Mouse (Mus musculus): Measurements from ENCODE around the gene Ptprg. TPM values are rescaled to one million over a fixed set of nuclear protein-coding genes. Genes with fewer than 3 reads are reported as not detected.

The Ptprg gene
- polyA plus RNA-seq, 1 experiment from 2014 or later: 27.1 TPM

- ATAC-seq (no peak), DNase-seq (ENCODE audit: low spot score) (no peak)
- 85% methylated on average over 5 of the region's 5 CpGs for WGBS
These were observed 458.4 kb downstream of the Ptprg start for GRCm38 (mm10) chr14:12011766-12012165.

GRCm38 (mm10) chr14:12025812-12026728, 472.7 kb downstream of the Ptprg start:
- Histone ChIP-seq H3K27ac (ENCODE audit: low read depth, low read length) (no peak overlapping the region), H3K36me3 (ENCODE audit: control insufficient read depth, insufficient read depth, low read length) (no peaks in the 10 kb centered on the region), H3K9ac (ENCODE audit: low read length) (no peak overlapping the region), H3K4me2 (ENCODE audit: low read length) (no peak overlapping the region), H3K4me1 (ENCODE audit: control insufficient read depth, insufficient read depth, low read length) (no peaks in the 10 kb centered on the region), H3K27me3 (replicated peaks; ENCODE audit: control insufficient read depth, insufficient read depth, low read length) (no peaks in the 10 kb centered on the region), H3K4me3 (ENCODE audit: low read depth, low read length) (no peak overlapping the region), H3K9me3 (replicated peaks; ENCODE audit: control insufficient read depth, low read length) (no peaks in the 10 kb centered on the region)
- no peak for ATAC-seq
- no peak for DNase-seq (ENCODE audit: low spot score)
- WGBS: 93% methylated on average over 16 of the region's 16 CpGs

More at GRCm38 (mm10) chr14:12011766-12012165, 458.4 kb downstream of the Ptprg start:
- no peak overlapping the region for H3K27ac ChIP-seq (ENCODE audit: low read depth, low read length)
- H3K4me2 ChIP-seq (ENCODE audit: low read length): no peak overlapping the region
- H3K4me1 ChIP-seq (ENCODE audit: control insufficient read depth, insufficient read depth, low read length): no peaks in the 10 kb centered on the region
- no peak overlapping the region for H3K4me3 ChIP-seq (ENCODE audit: low read depth, low read length)
- H3K9me3 ChIP-seq (replicated peaks; ENCODE audit: control insufficient read depth, low read length): no peaks in the 10 kb centered on the region
- H3K9ac ChIP-seq (ENCODE audit: low read length): no peak overlapping the region
- no peaks in the 10 kb centered on the region for H3K36me3 ChIP-seq (ENCODE audit: control insufficient read depth, insufficient read depth, low read length)
- no peaks in the 10 kb centered on the region for H3K27me3 ChIP-seq (replicated peaks; ENCODE audit: control insufficient read depth, insufficient read depth, low read length)

- no peak overlapping the region for H3K4me2 ChIP-seq (ENCODE audit: low read length)
- no peak overlapping the region for H3K27ac ChIP-seq (ENCODE audit: low read depth, low read length)
- no peak for ATAC-seq
- H3K36me3 ChIP-seq (ENCODE audit: control insufficient read depth, insufficient read depth, low read length): no peaks in the 10 kb centered on the region
- DNase-seq (ENCODE audit: low spot score): no peak
- no peaks in the 10 kb centered on the region for H3K4me1 ChIP-seq (ENCODE audit: control insufficient read depth, insufficient read depth, low read length)
- WGBS: 83% methylated on average over 8 of the region's 8 CpGs
- H3K4me3 ChIP-seq (ENCODE audit: low read depth, low read length): no peak overlapping the region
- H3K27me3 ChIP-seq (replicated peaks; ENCODE audit: control insufficient read depth, insufficient read depth, low read length): no peaks in the 10 kb centered on the region
- H3K9me3 ChIP-seq (replicated peaks; ENCODE audit: control insufficient read depth, low read length): no peaks in the 10 kb centered on the region
- H3K9ac ChIP-seq (ENCODE audit: low read length): no peak overlapping the region
These were observed 473.9 kb downstream of the Ptprg start for GRCm38 (mm10) chr14:12027247-12027646.

GRCm38 (mm10) chr14:12029926-12030325, 476.6 kb downstream of the Ptprg start:
- DNase-seq (ENCODE audit: low spot score) (no peak), ATAC-seq (no peak)
- Histone ChIP-seq H3K9ac (ENCODE audit: low read length) (no peak overlapping the region), H3K4me3 (ENCODE audit: low read depth, low read length) (no peak overlapping the region), H3K4me2 (ENCODE audit: low read length) (no peak overlapping the region), H3K4me1 (ENCODE audit: control insufficient read depth, insufficient read depth, low read length) (no peaks in the 10 kb centered on the region), H3K9me3 (replicated peaks; ENCODE audit: control insufficient read depth, low read length) (no peaks in the 10 kb centered on the region), H3K36me3 (ENCODE audit: control insufficient read depth, insufficient read depth, low read length) (no peaks in the 10 kb centered on the region), H3K27ac (ENCODE audit: low read depth, low read length) (no peak overlapping the region), H3K27me3 (replicated peaks; ENCODE audit: control insufficient read depth, insufficient read depth, low read length) (no peaks in the 10 kb centered on the region)
- 85% methylated on average over 2 of the region's 2 CpGs for WGBS

GRCm38 (mm10) chr14:12036530-12037283, 483.4 kb downstream of the Ptprg start:
- 92% methylated on average over 11 of the region's 11 CpGs for WGBS

GRCm38 (mm10) chr14:12039743-12040142, 486.4 kb downstream of the Ptprg start:
- 90% methylated on average over 3 of the region's 3 CpGs for WGBS
- ATAC-seq: no peak
- no peak overlapping the region for H3K4me2 ChIP-seq (ENCODE audit: low read length)
- no peaks in the 10 kb centered on the region for H3K4me1 ChIP-seq (ENCODE audit: control insufficient read depth, insufficient read depth, low read length)
- H3K4me3 ChIP-seq (ENCODE audit: low read depth, low read length): no peak overlapping the region
- no peaks in the 10 kb centered on the region for H3K36me3 ChIP-seq (ENCODE audit: control insufficient read depth, insufficient read depth, low read length)
- H3K27ac ChIP-seq (ENCODE audit: low read depth, low read length): no peak overlapping the region
- no peaks in the 10 kb centered on the region for H3K27me3 ChIP-seq (replicated peaks; ENCODE audit: control insufficient read depth, insufficient read depth, low read length)
- no peak for DNase-seq (ENCODE audit: low spot score)
- no peak overlapping the region for H3K9ac ChIP-seq (ENCODE audit: low read length)
- no peaks in the 10 kb centered on the region for H3K9me3 ChIP-seq (replicated peaks; ENCODE audit: control insufficient read depth, low read length)

More at GRCm38 (mm10) chr14:12036530-12037283, 483.4 kb downstream of the Ptprg start:
- H3K27me3 ChIP-seq (replicated peaks; ENCODE audit: control insufficient read depth, insufficient read depth, low read length): no peaks in the 10 kb centered on the region
- no peak overlapping the region for H3K27ac ChIP-seq (ENCODE audit: low read depth, low read length)
- no peaks in the 10 kb centered on the region for H3K4me1 ChIP-seq (ENCODE audit: control insufficient read depth, insufficient read depth, low read length)
- H3K4me2 ChIP-seq (ENCODE audit: low read length): no peak overlapping the region
- DNase-seq (ENCODE audit: low spot score): no peak
- no peak overlapping the region for H3K4me3 ChIP-seq (ENCODE audit: low read depth, low read length)
- H3K9ac ChIP-seq (ENCODE audit: low read length): no peak overlapping the region
- ATAC-seq: no peak
- no peaks in the 10 kb centered on the region for H3K36me3 ChIP-seq (ENCODE audit: control insufficient read depth, insufficient read depth, low read length)
- no peaks in the 10 kb centered on the region for H3K9me3 ChIP-seq (replicated peaks; ENCODE audit: control insufficient read depth, low read length)

GRCm38 (mm10) chr14:12041566-12041965, 488.2 kb downstream of the Ptprg start:
- ATAC-seq (no peak), DNase-seq (ENCODE audit: low spot score) (no peak)
- Histone ChIP-seq H3K4me1 (ENCODE audit: control insufficient read depth, insufficient read depth, low read length) (no peaks in the 10 kb centered on the region), H3K9ac (ENCODE audit: low read length) (no peak overlapping the region), H3K36me3 (ENCODE audit: control insufficient read depth, insufficient read depth, low read length) (no peaks in the 10 kb centered on the region), H3K9me3 (replicated peaks; ENCODE audit: control insufficient read depth, low read length) (no peaks in the 10 kb centered on the region), H3K4me3 (ENCODE audit: low read depth, low read length) (no peak overlapping the region), H3K27ac (ENCODE audit: low read depth, low read length) (no peak overlapping the region), H3K4me2 (ENCODE audit: low read length) (no peak overlapping the region), H3K27me3 (replicated peaks; ENCODE audit: control insufficient read depth, insufficient read depth, low read length) (no peaks in the 10 kb centered on the region)
- WGBS: 95% methylated on average over 6 of the region's 6 CpGs

- Histone ChIP-seq H3K9me3 (replicated peaks; ENCODE audit: control insufficient read depth, low read length) (no peaks in the 10 kb centered on the region), H3K4me1 (ENCODE audit: control insufficient read depth, insufficient read depth, low read length) (no peaks in the 10 kb centered on the region), H3K9ac (ENCODE audit: low read length) (no peak overlapping the region), H3K36me3 (ENCODE audit: control insufficient read depth, insufficient read depth, low read length) (no peaks in the 10 kb centered on the region), H3K27me3 (replicated peaks; ENCODE audit: control insufficient read depth, insufficient read depth, low read length) (no peaks in the 10 kb centered on the region), H3K27ac (ENCODE audit: low read depth, low read length) (no peak overlapping the region), H3K4me2 (ENCODE audit: low read length) (no peak overlapping the region), H3K4me3 (ENCODE audit: low read depth, low read length) (no peak overlapping the region)
- ATAC-seq: no peak
- no peak for DNase-seq (ENCODE audit: low spot score)
- 97% methylated on average over 3 of the region's 3 CpGs for WGBS
These were observed 493.0 kb downstream of the Ptprg start for GRCm38 (mm10) chr14:12046226-12046882.

Data from forebrain, embryonic 14.5 days (tissue).